Mouse (Mus musculus) MEL-GATA-1-ER (cell line): ENCODE results near the gene Flywch1.

Source experiments
- DNase-seq: peaks from one replicate; pipeline ENCODE4 v3.0.0-alpha.2; 2012; ENCODE audit warnings: low read depth; ENCODE audit errors: extremely low read depth

Gene Flywch1

GRCm38 (mm10) chr17:23771284-23772218 is at the start of gene Flywch1:
TSS of gene Flywch1 (minus strand) at chr17:23771602.
- peak; percentile 95 for DNase-seq

- DNase-seq = no peak
Measured at GRCm38 (mm10) chr17:23820731-23821130, 49.3 kb upstream of the Flywch1 start.

- no peak for DNase-seq
Measured at GRCm38 (mm10) chr17:23819235-23819634, 47.8 kb upstream of the Flywch1 start.

GRCm38 (mm10) chr17:23818579-23818978 is 47.2 kb upstream of the Flywch1 start:
- no peak for DNase-seq

GRCm38 (mm10) chr17:23815641-23816040 is 44.2 kb upstream of the Flywch1 start:
- DNase-seq = no peak

GRCm38 (mm10) chr17:23807918-23808317 is 36.5 kb upstream of the Flywch1 start:
- no peak for DNase-seq

- DNase-seq = no peak
Measured at GRCm38 (mm10) chr17:23806867-23807266, 35.5 kb upstream of the Flywch1 start.

GRCm38 (mm10) chr17:23804426-23805085 is 33.2 kb upstream of the Flywch1 start:
- DNase-seq = no peak

- DNase-seq = no peak
Measured at GRCm38 (mm10) chr17:23803366-23804041, 32.1 kb upstream of the Flywch1 start.

GRCm38 (mm10) chr17:23802746-23803365 is 31.5 kb upstream of the Flywch1 start:
- DNase-seq = peak; percentile 98

- no peak for DNase-seq
Measured at GRCm38 (mm10) chr17:23801627-23802026, 30.2 kb upstream of the Flywch1 start.

GRCm38 (mm10) chr17:23797316-23797715 is 25.9 kb upstream of the Flywch1 start:
- DNase-seq = no peak

- no peak for DNase-seq
Measured at GRCm38 (mm10) chr17:23795323-23795722, 23.9 kb upstream of the Flywch1 start.

GRCm38 (mm10) chr17:23791079-23791357 is 19.6 kb upstream of the Flywch1 start:
- DNase-seq = no peak

GRCm38 (mm10) chr17:23790269-23791078 is 19.1 kb upstream of the Flywch1 start, which contains the start of gene Srrm2:
TSS of gene Srrm2 (plus strand) at chr17:23790532.
- no peak for DNase-seq

GRCm38 (mm10) chr17:23789749-23790268 is 18.4 kb upstream of the Flywch1 start:
- DNase-seq = peak; percentile 63

GRCm38 (mm10) chr17:23788973-23789372 is 17.6 kb upstream of the Flywch1 start:
- DNase-seq = no peak

GRCm38 (mm10) chr17:23786510-23786931 is 15.1 kb upstream of the Flywch1 start:
- DNase-seq = peak; percentile 49

GRCm38 (mm10) chr17:23785561-23786471 is 14.4 kb upstream of the Flywch1 start, which contains the start of gene Flywch2:
TSS of gene Flywch2 (minus strand) at chr17:23786081.
- DNase-seq = peak; percentile 76
